Mouse (Mus musculus): Measurements from ENCODE around the gene Olfr1249. TPM values are rescaled to one million over a fixed set of nuclear protein-coding genes. Genes with fewer than 3 reads are reported as not detected.
"Not testable (repeated sequence)": the region's sequence is repeated elsewhere in the genome, so short reads cannot be mapped to it uniquely, and the experiment has no call there.

The Olfr1249 gene
- polyA plus RNA-seq (2014; fragmentation: Nextera tagmentation; extraction: Ambion mirVana) = not detected in 2 replicates

GRCm38 (mm10) chr2:89634883-89635282, at the start of gene Olfr1249:
TSS of gene Olfr1249 (minus strand) at chr2:89634983.
- H3K27me3 ChIP-seq (ENCODE audit: control insufficient read depth, insufficient read depth, low read length) = no peaks in the 10 kb centered on the region
- no peak within 1 kb of the TSS for H3K9ac ChIP-seq (ENCODE audit: low read length)
- no peaks in the 10 kb centered on the region for H3K9me3 ChIP-seq (ENCODE audit: control insufficient read depth, low read length)
- H3K36me3 ChIP-seq (ENCODE audit: control insufficient read depth, insufficient read depth, low read length) = no peaks in the 10 kb centered on the region
- H3K4me1 ChIP-seq (replicated peaks; ENCODE audit: control insufficient read depth, insufficient read depth, low read length) = no peaks in the 10 kb centered on the region
- no peak within 1 kb of the TSS for H3K4me2 ChIP-seq (ENCODE audit: low read depth, low read length, severe bottlenecking)
- ATAC-seq (replicated peaks; ENCODE audit: low FRiP score) (no peak), DNase-seq (ENCODE audit: low spot score) (no peak)
- no peak within 1 kb of the TSS for H3K4me3 ChIP-seq (ENCODE audit: low read depth, low read length)
- 96% methylated on average over 2 of the region's 2 CpGs for WGBS
- H3K27ac ChIP-seq (ENCODE audit: low read depth, low read length) = no peak within 1 kb of the TSS

DNA sequence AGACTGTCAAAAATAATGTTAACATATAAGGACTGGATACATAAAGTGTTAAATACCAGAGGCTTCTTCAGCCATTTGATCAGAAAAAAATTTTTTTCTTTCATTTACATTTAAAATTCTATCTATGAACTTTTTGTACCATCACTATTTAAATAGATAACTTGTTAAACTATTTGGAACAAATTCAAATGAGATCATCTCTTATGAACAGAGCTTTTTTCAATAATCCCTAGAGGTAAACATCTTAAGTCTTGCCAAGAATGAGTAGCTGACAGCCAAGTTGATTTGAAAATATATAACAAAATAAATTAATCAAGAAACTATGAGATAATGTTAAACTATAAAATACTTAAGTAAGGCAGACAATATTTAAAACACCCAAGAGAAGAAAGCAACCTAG, 37.1 kb upstream of the Olfr1249 start, which contains the start of gene Olfr1251:
Gene Olfr1251 (minus strand): TSS at position 101 of the 400 bp plus-strand sequence.
- ATAC-seq (replicated peaks; ENCODE audit: low FRiP score) (no peak), DNase-seq (ENCODE audit: low spot score) (no peak)
- H3K27me3 ChIP-seq (ENCODE audit: control insufficient read depth, insufficient read depth, low read length) = no peaks in the 10 kb centered on the region
- no peaks in the 10 kb centered on the region for H3K36me3 ChIP-seq (ENCODE audit: control insufficient read depth, insufficient read depth, low read length)
- H3K4me2 ChIP-seq (ENCODE audit: low read depth, low read length, severe bottlenecking) = no peak within 1 kb of the TSS
- H3K27ac ChIP-seq (ENCODE audit: low read depth, low read length) = no peak within 1 kb of the TSS
- H3K4me1 ChIP-seq (replicated peaks; ENCODE audit: control insufficient read depth, insufficient read depth, low read length) = no peaks in the 10 kb centered on the region
- H3K9ac ChIP-seq (ENCODE audit: low read length) = no peak within 1 kb of the TSS
- no peaks in the 10 kb centered on the region for H3K9me3 ChIP-seq (ENCODE audit: control insufficient read depth, low read length)
- no peak within 1 kb of the TSS for H3K4me3 ChIP-seq (ENCODE audit: low read depth, low read length)

GRCm38 (mm10) chr2:89661367-89661766, 26.6 kb upstream of the Olfr1249 start, which contains the start of gene Olfr1250:
TSS of gene Olfr1250 (minus strand) at chr2:89661467.
- Histone ChIP-seq H3K9ac (ENCODE audit: low read length) (no peak within 1 kb of the TSS), H3K4me3 (ENCODE audit: low read depth, low read length) (no peak within 1 kb of the TSS), H3K4me2 (ENCODE audit: low read depth, low read length, severe bottlenecking) (no peak within 1 kb of the TSS), H3K27ac (ENCODE audit: low read depth, low read length) (no peak within 1 kb of the TSS), H3K36me3 (ENCODE audit: control insufficient read depth, insufficient read depth, low read length) (no peaks in the 10 kb centered on the region), H3K9me3 (ENCODE audit: control insufficient read depth, low read length) (no peaks in the 10 kb centered on the region), H3K27me3 (ENCODE audit: control insufficient read depth, insufficient read depth, low read length) (no peaks in the 10 kb centered on the region), H3K4me1 (replicated peaks; ENCODE audit: control insufficient read depth, insufficient read depth, low read length) (no peaks in the 10 kb centered on the region)
- no peak for DNase-seq (ENCODE audit: low spot score)
- no peak for ATAC-seq (replicated peaks; ENCODE audit: low FRiP score)

DNA sequence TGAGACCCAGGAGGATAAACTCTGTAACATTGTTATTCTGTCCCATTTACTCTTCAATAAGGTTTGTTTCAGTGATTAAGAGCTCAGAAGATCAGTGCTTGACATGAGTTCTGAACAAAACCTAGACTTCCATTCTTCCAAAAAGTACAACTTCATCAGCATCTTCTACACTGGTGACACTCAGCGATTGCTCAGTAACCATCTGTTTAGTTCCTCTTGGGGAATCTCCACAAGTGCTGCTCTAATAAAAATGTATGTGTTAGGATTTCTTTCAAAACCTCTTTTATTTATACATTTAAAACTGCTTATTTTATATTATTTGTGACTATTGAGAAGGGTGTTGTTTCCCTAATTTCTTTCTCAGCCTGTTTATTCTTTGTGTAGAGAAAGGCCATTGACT, 16.6 kb downstream of the Olfr1249 start, which contains the start of gene Olfr1248:
Gene Olfr1248 (minus strand): TSS at position 101 of the 400 bp plus-strand sequence.
- H3K9ac ChIP-seq (ENCODE audit: low read length); DNase-seq (ENCODE audit: low spot score); H3K9me3 ChIP-seq (ENCODE audit: control insufficient read depth, low read length); H3K4me3 ChIP-seq (ENCODE audit: low read depth, low read length); H3K27me3 ChIP-seq (ENCODE audit: control insufficient read depth, insufficient read depth, low read length); H3K4me1 ChIP-seq (replicated peaks; ENCODE audit: control insufficient read depth, insufficient read depth, low read length); H3K4me2 ChIP-seq (ENCODE audit: low read depth, low read length, severe bottlenecking); H3K27ac ChIP-seq (ENCODE audit: low read depth, low read length); ATAC-seq (replicated peaks; ENCODE audit: low FRiP score); H3K36me3 ChIP-seq (ENCODE audit: control insufficient read depth, insufficient read depth, low read length): not testable (repeated sequence)
- WGBS = 97% methylated on average over 1 of the region's 1 CpGs

DNA sequence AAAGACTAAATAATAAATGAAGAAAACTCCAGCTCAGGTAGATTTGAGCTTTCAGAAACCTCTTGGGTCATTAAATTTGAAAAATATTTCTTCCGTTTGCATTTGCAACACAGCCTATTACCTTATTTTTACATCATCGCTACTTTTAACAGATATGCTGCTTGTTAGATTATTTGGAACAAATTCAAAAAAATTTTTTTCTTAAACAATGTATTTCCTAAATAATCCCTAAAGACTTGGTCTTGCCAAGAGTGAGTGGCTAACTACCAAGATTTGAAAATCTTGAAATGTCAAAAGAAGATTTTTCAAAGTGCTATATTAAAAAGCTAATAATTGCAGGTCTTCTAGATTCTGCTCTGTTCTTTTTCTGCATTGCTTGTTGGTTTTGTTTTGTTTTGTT, 20.8 kb downstream of the Olfr1249 start, which contains the start of gene Olfr1247:
Gene Olfr1247 (minus strand): TSS at position 101 of the 400 bp plus-strand sequence.
- no peak for DNase-seq (ENCODE audit: low spot score)
- Histone ChIP-seq H3K27ac (ENCODE audit: low read depth, low read length) (no peak within 1 kb of the TSS), H3K36me3 (ENCODE audit: control insufficient read depth, insufficient read depth, low read length) (no peaks in the 10 kb centered on the region), H3K4me1 (replicated peaks; ENCODE audit: control insufficient read depth, insufficient read depth, low read length) (no peaks in the 10 kb centered on the region), H3K9ac (ENCODE audit: low read length) (no peak within 1 kb of the TSS), H3K4me2 (ENCODE audit: low read depth, low read length, severe bottlenecking) (no peak within 1 kb of the TSS), H3K9me3 (ENCODE audit: control insufficient read depth, low read length) (no peaks in the 10 kb centered on the region), H3K4me3 (ENCODE audit: low read depth, low read length) (no peak within 1 kb of the TSS), H3K27me3 (ENCODE audit: control insufficient read depth, insufficient read depth, low read length) (no peaks in the 10 kb centered on the region)
- no peak for ATAC-seq (replicated peaks; ENCODE audit: low FRiP score)
- WGBS = 93% methylated on average over 2 of the region's 2 CpGs

DNA sequence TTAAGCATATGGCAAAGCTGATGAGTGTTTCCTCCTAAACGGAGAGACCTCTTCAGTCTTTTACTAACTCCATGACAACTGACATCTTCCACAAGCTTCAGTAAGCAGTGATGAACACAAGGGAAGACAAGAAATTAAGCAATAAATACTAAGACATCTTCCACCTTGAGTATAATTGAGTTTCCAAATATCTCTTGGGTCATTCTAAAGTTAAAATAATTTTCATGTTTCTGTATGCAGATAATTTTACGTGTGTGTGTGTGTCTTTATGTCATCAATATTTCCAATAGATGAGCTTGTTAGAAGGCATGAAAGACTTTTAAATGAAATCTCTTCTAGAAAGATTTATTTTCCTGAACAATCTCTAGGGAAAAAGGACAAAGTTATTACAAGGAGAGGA, 41.7 kb downstream of the Olfr1249 start, which contains the start of gene Olfr1246:
Gene Olfr1246 (minus strand): TSS at position 101 of the 400 bp plus-strand sequence.
- Histone ChIP-seq H3K4me1 (replicated peaks; ENCODE audit: control insufficient read depth, insufficient read depth, low read length) (no peaks in the 10 kb centered on the region), H3K27ac (ENCODE audit: low read depth, low read length) (no peak within 1 kb of the TSS), H3K9ac (ENCODE audit: low read length) (no peak within 1 kb of the TSS), H3K4me3 (ENCODE audit: low read depth, low read length) (no peak within 1 kb of the TSS), H3K4me2 (ENCODE audit: low read depth, low read length, severe bottlenecking) (no peak within 1 kb of the TSS), H3K9me3 (ENCODE audit: control insufficient read depth, low read length) (no peaks in the 10 kb centered on the region), H3K36me3 (ENCODE audit: control insufficient read depth, insufficient read depth, low read length) (no peaks in the 10 kb centered on the region), H3K27me3 (ENCODE audit: control insufficient read depth, insufficient read depth, low read length) (no peaks in the 10 kb centered on the region)
- ATAC-seq (replicated peaks; ENCODE audit: low FRiP score) (no peak), DNase-seq (ENCODE audit: low spot score) (no peak)
- WGBS = 78% methylated on average over 2 of the region's 2 CpGs

Other genes starting within 250 kb of the Olfr1249 start
- gene Olfr1238, start 225.3 kb downstream of the Olfr1249 start, polyA plus RNA-seq (2014; fragmentation: Nextera tagmentation; extraction: Ambion mirVana) = not detected in 2 replicates
- not detected in 2 replicates for gene Olfr1239, start 214.6 kb downstream of the Olfr1249 start, polyA plus RNA-seq (2014; fragmentation: Nextera tagmentation; extraction: Ambion mirVana)
- gene Olfr1240, start 192.0 kb downstream of the Olfr1249 start, polyA plus RNA-seq (2014; fragmentation: Nextera tagmentation; extraction: Ambion mirVana) = not detected in 2 replicates
- not detected in 2 replicates for gene Olfr1241, start 147.9 kb downstream of the Olfr1249 start, polyA plus RNA-seq (2014; fragmentation: Nextera tagmentation; extraction: Ambion mirVana)
- not detected in 2 replicates for gene Olfr1242, start 136.6 kb downstream of the Olfr1249 start, polyA plus RNA-seq (2014; fragmentation: Nextera tagmentation; extraction: Ambion mirVana)
- not detected in 2 replicates for gene Olfr1243, start 103.5 kb downstream of the Olfr1249 start, polyA plus RNA-seq (2014; fragmentation: Nextera tagmentation; extraction: Ambion mirVana)
- not detected in 2 replicates for gene Olfr1245, start 56.5 kb downstream of the Olfr1249 start, polyA plus RNA-seq (2014; fragmentation: Nextera tagmentation; extraction: Ambion mirVana)
- not detected in 2 replicates for gene Olfr1246, start 41.8 kb downstream of the Olfr1249 start, polyA plus RNA-seq (2014; fragmentation: Nextera tagmentation; extraction: Ambion mirVana)
- gene Olfr1247, start 20.9 kb downstream of the Olfr1249 start, polyA plus RNA-seq (2014; fragmentation: Nextera tagmentation; extraction: Ambion mirVana) = not detected in 2 replicates
- gene Olfr1248, start 16.7 kb downstream of the Olfr1249 start, polyA plus RNA-seq (2014; fragmentation: Nextera tagmentation; extraction: Ambion mirVana) = not detected in 2 replicates
- gene Olfr1250, start 26.5 kb upstream of the Olfr1249 start, polyA plus RNA-seq (2014; fragmentation: Nextera tagmentation; extraction: Ambion mirVana) = not detected in 2 replicates
- not detected in 2 replicates for gene Olfr1251, start 37.0 kb upstream of the Olfr1249 start, polyA plus RNA-seq (2014; fragmentation: Nextera tagmentation; extraction: Ambion mirVana)
- not detected in 2 replicates for gene Olfr1252, start 90.0 kb upstream of the Olfr1249 start, polyA plus RNA-seq (2014; fragmentation: Nextera tagmentation; extraction: Ambion mirVana)
- not detected in 2 replicates for gene Olfr1253, start 122.1 kb upstream of the Olfr1249 start, polyA plus RNA-seq (2014; fragmentation: Nextera tagmentation; extraction: Ambion mirVana)
- not detected in 2 replicates for gene Olfr1254, start 158.6 kb upstream of the Olfr1249 start, polyA plus RNA-seq (2014; fragmentation: Nextera tagmentation; extraction: Ambion mirVana)
- not detected in 2 replicates for gene Olfr1255, start 177.1 kb upstream of the Olfr1249 start, polyA plus RNA-seq (2014; fragmentation: Nextera tagmentation; extraction: Ambion mirVana)
- not detected in 2 replicates for gene Olfr1256, start 206.6 kb upstream of the Olfr1249 start, polyA plus RNA-seq (2014; fragmentation: Nextera tagmentation; extraction: Ambion mirVana)
- gene Olfr48, start 213.2 kb upstream of the Olfr1249 start, polyA plus RNA-seq (2014; fragmentation: Nextera tagmentation; extraction: Ambion mirVana) = not detected in 2 replicates
- not detected in 2 replicates for gene Olfr1257, start 243.5 kb upstream of the Olfr1249 start, polyA plus RNA-seq (2014; fragmentation: Nextera tagmentation; extraction: Ambion mirVana)